Mouse (Mus musculus): ENCODE data around the gene Olfr517. TPM values are rescaled to one million over a fixed set of nuclear protein-coding genes. Genes with fewer than 3 reads are reported as not detected.

Gene Olfr517
- not detected for total RNA-seq (2021)
- long read RNA-seq, experiment 1, result 0 reads
- long read RNA-seq, experiment 2, result 0 reads

DNA sequence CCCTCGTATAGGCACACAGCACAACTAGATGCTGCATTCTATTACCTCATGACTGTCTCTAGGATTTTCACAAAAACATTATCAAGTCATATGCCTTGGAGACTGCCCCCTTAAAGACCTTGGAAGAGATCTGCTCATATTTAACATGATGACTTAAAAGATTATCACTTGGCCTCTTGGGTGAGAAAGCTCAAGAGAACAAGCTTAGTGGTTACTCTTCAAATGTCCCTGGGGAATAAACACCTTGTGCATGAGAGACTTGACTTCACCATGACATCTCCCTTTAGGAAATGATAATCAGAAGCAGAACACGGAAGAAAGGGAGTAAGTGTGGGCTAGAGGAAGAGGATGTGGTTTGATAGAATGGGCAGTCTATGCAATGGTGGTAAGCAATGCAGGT, at the start of gene Olfr517:
Olfr517 (minus strand) TSS at position 101 of the 400 bp plus-strand sequence.
- no peak for DNase-seq (ENCODE audit: low spot score in 2 of 2)

DNA sequence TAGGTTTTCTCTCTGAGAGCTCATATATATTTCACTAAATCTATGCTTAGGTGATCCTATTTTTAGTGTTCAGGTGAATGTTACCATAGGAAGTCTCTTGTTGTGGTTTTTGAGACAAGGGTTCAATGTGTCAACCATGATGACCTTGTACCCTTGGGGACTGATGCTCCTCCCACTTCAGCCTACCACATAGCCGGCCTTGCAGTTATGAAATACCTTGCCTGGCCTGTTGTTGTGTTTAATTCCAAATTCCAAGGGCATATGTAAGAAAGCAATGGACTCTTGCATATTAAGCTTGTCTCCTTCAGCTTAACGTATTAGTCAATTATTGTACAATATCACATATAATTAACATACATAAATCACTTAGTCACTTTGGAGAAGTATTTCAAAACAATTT, 31.8 kb upstream of the Olfr517 start:
- no peak for DNase-seq (ENCODE audit: low spot score in 2 of 2)

- DNase-seq (ENCODE audit: low spot score in 2 of 2), result no peak
Observed at GRCm38 (mm10) chr7:108894320-108894719, 22.1 kb upstream of the Olfr517 start, which contains the start of gene Olfr519. Olfr519 (minus strand) TSS chr7:108894420.

- no peak for DNase-seq (ENCODE audit: low spot score in 2 of 2)
Observed at GRCm38 (mm10) chr7:108884906-108885305, 12.7 kb upstream of the Olfr517 start, which contains the start of gene Olfr518. Olfr518 (minus strand) TSS chr7:108885006.

GRCm38 (mm10) chr7:108850429-108850828, 21.8 kb downstream of the Olfr517 start, which contains the start of gene Olfr516:
Olfr516 (minus strand) TSS chr7:108850529.
- no peak for DNase-seq (ENCODE audit: low spot score in 2 of 2)

DNA sequence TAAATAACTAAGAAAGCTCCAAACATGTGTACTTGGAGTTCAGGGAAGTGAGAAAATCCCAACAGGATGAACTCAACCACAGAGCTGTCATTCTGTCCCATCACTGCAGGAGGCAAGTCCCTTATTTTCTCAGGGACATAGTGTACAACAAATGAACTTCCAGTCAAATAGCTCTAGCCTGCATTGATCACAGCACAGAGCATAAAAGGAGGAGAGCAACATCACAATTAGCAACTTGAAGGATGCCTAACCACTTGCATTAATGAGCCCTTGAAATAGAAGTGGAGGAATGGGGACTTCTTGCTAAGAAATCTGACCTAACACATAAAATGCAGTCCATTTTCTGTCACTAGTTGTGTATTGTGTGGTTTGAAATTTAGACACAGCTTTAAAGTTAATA, 46.3 kb downstream of the Olfr517 start, which contains the start of gene Olfr514:
Olfr514 (minus strand) TSS at position 101 of the 400 bp plus-strand sequence.
- DNase-seq (ENCODE audit: low spot score in 2 of 2), result no peak

Other genes starting within 250 kb of the Olfr517 start
- not detected for gene Olfr508, start 242.4 kb downstream of the Olfr517 start, total RNA-seq (2021)
- not detected for gene Olfr509, start 220.5 kb downstream of the Olfr517 start, total RNA-seq (2021)
- gene Olfr510, start 206.0 kb downstream of the Olfr517 start, total RNA-seq (2021), result not detected
- gene Olfr512, start 159.1 kb downstream of the Olfr517 start, total RNA-seq (2021), result not detected
- not detected for gene Olfr513, start 121.4 kb downstream of the Olfr517 start, total RNA-seq (2021)
- not detected for gene Olfr514, start 46.4 kb downstream of the Olfr517 start, total RNA-seq (2021)
- gene Olfr516, start 21.9 kb downstream of the Olfr517 start, total RNA-seq (2021), result not detected
- not detected for gene Olfr518, start 12.6 kb upstream of the Olfr517 start, total RNA-seq (2021)
- not detected for gene Olfr519, start 22.0 kb upstream of the Olfr517 start, total RNA-seq (2021)
- under 1 TPM; 0.25 to 0.45 TPM for gene Nlrp10, start 57.8 kb upstream of the Olfr517 start, total RNA-seq (2021)
- 10 to 100 TPM; 96.9 to 100.0 TPM for gene Eif3f, start 62.0 kb upstream of the Olfr517 start, total RNA-seq (2021)
- gene Tub, start 78.0 kb upstream of the Olfr517 start, total RNA-seq (2021), result 100 to 1,000 TPM; 143 to 153 TPM
- 10 to 100 TPM; 54.0 to 57.9 TPM for gene Ric3, start 211.0 kb upstream of the Olfr517 start, total RNA-seq (2021)

All from layer of hippocampus, postnatal 14 days (tissue).